Mouse (Mus musculus) heart, postnatal 36 days (tissue): ENCODE measurements around the gene Gm7861. TPM values are rescaled to one million over a fixed set of nuclear protein-coding genes. Genes with fewer than 3 reads are reported as not detected.
"Not testable (repeated sequence)": the region's sequence is repeated elsewhere in the genome, so short reads cannot be mapped to it uniquely, and the experiment has no call there.

Source experiments
- DNase-seq, 2 experiments: peaks; one replicate each; pipeline ENCODE4 v3.0.0; 2021 to 2022
- intact Hi-C: fragments of 180-260 bp; cut with DNase I; formaldehyde crosslinking; loops from one replicate; pipeline ENCODE4 v1.15.1; 2025
- total RNA-seq, 2 experiments: library from RNA; stranded (reverse); gene quantifications; 2 replicates each; pipeline ENCODE4 v1.2.3; 2021

Gm7861 gene
- total RNA-seq = not detected

DNA sequence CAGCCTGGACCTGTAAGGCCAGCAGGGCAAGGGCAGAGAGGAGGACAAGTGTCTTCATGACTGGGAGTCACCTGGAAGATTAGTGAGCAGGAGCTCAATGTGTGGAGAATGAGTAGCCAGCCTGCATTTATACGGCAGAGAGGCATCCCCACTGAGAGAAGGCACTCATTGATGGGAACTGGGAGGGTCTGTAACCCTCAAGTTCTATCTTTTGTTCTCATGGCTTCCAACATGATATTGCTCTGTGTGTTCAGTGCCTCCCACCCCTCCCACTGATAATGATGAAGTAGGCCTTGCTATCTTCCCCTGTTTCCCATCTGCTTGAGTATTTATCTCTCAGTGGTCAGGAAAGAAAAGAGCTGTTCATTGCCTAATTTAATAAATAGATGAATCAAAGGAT lies at the start of gene Gm7861:
TSS of gene Gm7861 (minus strand) at position 101 of the 400 bp plus-strand sequence.
- DNase-seq, intact Hi-C loops: not testable (repeated sequence)

GRCm38 (mm10) chr8:21617883-21618282 lies 23.6 kb upstream of the Gm7861 start, which contains the start of gene Defa26:
TSS of gene Defa26 (plus strand) at chr8:21618183.
- DNase-seq, intact Hi-C loops: not testable (repeated sequence)

- intact Hi-C loops, DNase-seq: not testable (repeated sequence)
Observed at GRCm38 (mm10) chr8:21582706-21583105, 11.6 kb downstream of the Gm7861 start, which contains the start of gene Defa28. TSS of gene Defa28 (plus strand) at chr8:21583006.

- intact Hi-C loops, DNase-seq: not testable (repeated sequence)
Observed at GRCm38 (mm10) chr8:21565086-21565485, 29.2 kb downstream of the Gm7861 start, which contains the start of gene Defa37. TSS of gene Defa37 (plus strand) at chr8:21565386.

Other genes starting within 250 kb of the Gm7861 start
- gene Defa2, start 216.0 kb downstream of the Gm7861 start, total RNA-seq = not detected
- gene Defa33, start 202.7 kb downstream of the Gm7861 start, total RNA-seq = not detected
- gene Defa36, start 167.1 kb downstream of the Gm7861 start, total RNA-seq = not detected
- not detected for gene Gm7849, start 137.9 kb downstream of the Gm7861 start, total RNA-seq
- gene Defa20, start 85.2 kb downstream of the Gm7861 start, total RNA-seq = not detected
- not detected for gene Defa32, start 65.5 kb downstream of the Gm7861 start, total RNA-seq
- gene Defa37, start 29.1 kb downstream of the Gm7861 start, total RNA-seq = not detected
- not detected for gene Defa28, start 11.5 kb downstream of the Gm7861 start, total RNA-seq
- gene Defa26, start 23.7 kb upstream of the Gm7861 start, total RNA-seq = not detected
- gene Defa17, start 61.3 kb upstream of the Gm7861 start, total RNA-seq = not detected
- gene Defa34, start 71.3 kb upstream of the Gm7861 start, total RNA-seq = not detected
- not detected for gene AY761184, start 109.1 kb upstream of the Gm7861 start, total RNA-seq
- gene Defa24, start 140.0 kb upstream of the Gm7861 start, total RNA-seq = not detected
- not detected for gene Defb50, start 229.0 kb upstream of the Gm7861 start, total RNA-seq
- not detected for gene Defb2, start 245.4 kb upstream of the Gm7861 start, total RNA-seq